Mouse (Mus musculus) 3T3-L1 (cell line): ENCODE data around the gene Szrd1.

ENCODE experiments used
- DNase-seq: peaks from one replicate; pipeline ENCODE4 v3.0.0-alpha.2; 2015; ENCODE audit warnings: low read depth, low spot score

Gene Szrd1

DNA sequence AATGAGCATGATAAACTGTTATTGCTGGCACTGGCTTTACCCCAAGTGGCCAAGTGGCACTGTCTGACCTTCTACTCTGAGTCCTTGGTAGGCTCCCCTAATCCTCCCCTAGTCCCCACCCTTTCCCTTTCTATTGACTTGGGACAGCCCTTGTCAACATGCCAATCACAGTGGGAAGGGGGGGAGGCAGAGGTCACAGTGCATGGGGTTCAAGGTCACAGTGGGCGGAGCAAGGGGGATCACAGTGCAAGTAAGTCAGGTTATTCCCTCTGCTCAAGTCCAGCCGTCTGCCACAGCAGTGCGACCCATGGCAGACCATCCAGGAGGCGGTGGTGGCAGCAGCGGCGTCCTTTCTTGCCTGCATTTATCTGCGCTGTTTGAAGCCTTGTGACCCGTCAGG, 24.2 kb downstream of the Szrd1 start:
- DNase-seq = no peak

DNA sequence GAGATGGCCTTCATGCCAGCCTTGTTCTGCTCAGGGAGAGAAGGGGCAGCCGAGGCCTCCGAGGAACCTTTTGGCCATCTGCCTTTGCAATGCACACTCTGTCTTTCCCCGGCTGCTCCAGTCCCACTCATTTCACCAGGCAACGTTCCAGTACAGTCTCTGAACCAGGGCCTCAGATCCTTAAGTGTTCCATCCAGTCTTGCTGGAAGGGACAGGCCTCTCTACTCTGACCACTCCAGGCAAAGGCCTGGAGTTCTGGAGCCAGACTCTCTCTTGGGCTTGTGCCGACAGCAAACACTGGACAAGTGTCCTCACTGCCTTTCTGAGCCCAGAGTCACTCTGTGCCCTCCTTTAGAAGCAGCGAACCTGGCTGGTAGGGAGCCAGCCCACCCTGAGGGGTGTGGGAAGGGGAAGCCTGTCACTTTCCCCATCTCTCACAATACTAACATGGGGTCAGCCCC, 25.0 kb downstream of the Szrd1 start:
- DNase-seq = no peak

- no peak for DNase-seq
These were observed 25.7 kb downstream of the Szrd1 start for GRCm38 (mm10) chr4:141113831-141114230.

- DNase-seq = no peak
These were observed 31.3 kb downstream of the Szrd1 start for GRCm38 (mm10) chr4:141108196-141108732.

GRCm38 (mm10) chr4:141106526-141107183, 32.9 kb downstream of the Szrd1 start:
- no peak for DNase-seq

DNA sequence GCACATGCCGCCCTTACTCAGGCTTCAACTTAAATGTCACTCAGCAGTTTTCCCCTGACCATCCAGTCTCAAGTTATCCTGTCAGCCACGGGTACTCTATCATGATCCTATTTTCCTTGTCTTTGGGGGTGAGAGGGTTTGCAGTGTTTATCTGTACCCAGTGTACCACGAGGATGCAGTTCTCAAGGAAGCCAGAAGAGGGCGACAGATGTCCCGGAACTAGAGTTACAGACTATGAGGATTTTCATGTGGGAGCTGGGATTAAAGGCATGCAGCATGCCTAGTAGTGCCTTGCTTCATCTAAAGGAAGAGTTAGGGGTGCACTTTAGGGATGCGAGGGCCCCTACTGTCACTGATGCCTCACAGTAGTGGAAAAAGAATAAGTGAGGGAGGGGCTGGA, 37.7 kb downstream of the Szrd1 start:
- DNase-seq = peak; percentile 63

DNA sequence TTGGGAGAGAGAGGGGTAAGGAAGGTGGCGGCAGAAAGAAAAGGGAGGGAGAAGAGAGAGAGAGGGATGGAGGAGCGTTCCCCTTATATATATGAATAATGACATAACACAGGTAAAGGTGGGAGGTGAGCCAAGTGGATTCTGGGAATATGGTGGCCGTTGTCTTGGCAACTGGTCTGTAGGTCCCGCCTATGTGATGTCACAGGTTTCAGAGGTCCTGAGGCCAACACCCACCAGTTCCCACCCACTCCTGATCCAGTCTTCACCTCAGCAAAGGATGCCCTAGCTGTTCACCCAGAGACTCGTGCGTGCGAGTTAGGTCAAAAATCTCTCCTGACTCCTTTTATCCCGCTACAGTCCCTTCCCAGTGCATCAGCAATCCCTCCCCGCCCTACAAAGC, 38.3 kb downstream of the Szrd1 start:
- DNase-seq = no peak

DNA sequence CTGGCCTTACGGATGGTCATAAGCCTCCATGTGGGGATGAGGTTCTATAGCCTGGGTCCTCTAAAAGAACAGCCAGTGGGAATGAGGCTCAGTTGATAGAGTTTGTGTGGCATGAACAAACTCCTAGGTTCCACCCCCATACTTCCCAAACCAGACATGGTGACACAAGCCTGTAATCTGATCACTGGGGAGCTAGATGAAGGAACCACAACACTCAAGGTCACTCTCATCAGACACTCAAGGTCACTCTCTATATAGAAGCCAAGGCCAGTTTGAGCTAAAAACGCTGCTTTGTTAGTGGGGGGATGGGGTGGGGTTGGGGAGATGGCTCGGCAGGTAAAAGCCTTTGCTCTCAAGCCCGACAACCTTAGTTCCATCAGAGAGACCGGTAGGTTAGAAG, 39.6 kb downstream of the Szrd1 start:
- DNase-seq = no peak

- DNase-seq = no peak
These were observed 40.6 kb downstream of the Szrd1 start for GRCm38 (mm10) chr4:141098935-141099334.

GRCm38 (mm10) chr4:141096710-141097109, 42.9 kb downstream of the Szrd1 start:
- DNase-seq = no peak

DNA sequence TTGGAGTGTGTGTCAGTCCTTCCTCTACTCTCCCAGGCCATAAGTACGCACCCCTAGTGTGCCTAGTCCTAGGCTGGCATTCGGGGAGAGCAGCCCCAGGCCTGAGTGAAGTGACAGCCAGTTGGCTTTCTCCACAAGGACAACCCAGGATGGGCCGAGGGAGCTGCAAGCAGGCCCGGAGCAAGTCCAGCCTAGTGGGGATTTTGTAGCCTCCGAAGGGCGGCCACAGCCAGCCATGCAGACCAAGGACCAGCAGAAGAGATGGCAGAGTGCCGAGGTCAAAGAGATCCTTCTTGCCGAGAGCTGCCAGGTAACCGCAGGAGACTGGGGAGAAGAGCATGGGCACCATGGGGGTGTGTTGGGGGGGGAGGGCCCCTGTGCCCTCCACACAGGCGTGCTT, 44.6 kb downstream of the Szrd1 start:
- no peak for DNase-seq

GRCm38 (mm10) chr4:141088714-141089113, 50.9 kb downstream of the Szrd1 start:
- DNase-seq = no peak

DNA sequence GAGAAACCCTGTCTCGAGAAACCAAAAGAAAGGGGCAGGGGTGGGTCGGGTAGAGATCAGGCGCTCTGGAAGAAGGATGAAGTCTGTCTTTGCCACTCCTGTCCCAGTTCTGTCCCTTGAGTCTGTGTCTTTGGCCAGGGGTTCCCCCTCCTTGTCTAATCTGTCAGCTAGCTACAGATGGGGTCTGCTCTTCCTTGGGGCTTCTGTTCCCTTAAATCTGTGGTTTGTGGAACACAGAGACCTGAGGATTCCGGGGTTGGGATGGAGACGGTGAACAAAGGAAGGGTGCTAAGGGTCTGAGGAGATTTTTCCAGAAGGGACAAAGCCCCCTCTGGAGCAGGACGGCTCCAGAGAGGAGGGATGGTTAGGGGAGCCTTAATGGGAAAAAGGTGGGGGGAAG, 51.5 kb downstream of the Szrd1 start, which contains the start of gene Spata21:
Gene Spata21 (plus strand): TSS at position 301 of the 400 bp plus-strand sequence.
- no peak for DNase-seq

- no peak for DNase-seq
These were observed 52.7 kb downstream of the Szrd1 start for GRCm38 (mm10) chr4:141086862-141087261.

GRCm38 (mm10) chr4:141078510-141079137, 61.0 kb downstream of the Szrd1 start:
- no peak for DNase-seq

GRCm38 (mm10) chr4:141077681-141078509, 61.7 kb downstream of the Szrd1 start, which contains the start of gene Necap2:
TSS of gene Necap2 (minus strand) at chr4:141078357.
- DNase-seq = peak; percentile 95

DNA sequence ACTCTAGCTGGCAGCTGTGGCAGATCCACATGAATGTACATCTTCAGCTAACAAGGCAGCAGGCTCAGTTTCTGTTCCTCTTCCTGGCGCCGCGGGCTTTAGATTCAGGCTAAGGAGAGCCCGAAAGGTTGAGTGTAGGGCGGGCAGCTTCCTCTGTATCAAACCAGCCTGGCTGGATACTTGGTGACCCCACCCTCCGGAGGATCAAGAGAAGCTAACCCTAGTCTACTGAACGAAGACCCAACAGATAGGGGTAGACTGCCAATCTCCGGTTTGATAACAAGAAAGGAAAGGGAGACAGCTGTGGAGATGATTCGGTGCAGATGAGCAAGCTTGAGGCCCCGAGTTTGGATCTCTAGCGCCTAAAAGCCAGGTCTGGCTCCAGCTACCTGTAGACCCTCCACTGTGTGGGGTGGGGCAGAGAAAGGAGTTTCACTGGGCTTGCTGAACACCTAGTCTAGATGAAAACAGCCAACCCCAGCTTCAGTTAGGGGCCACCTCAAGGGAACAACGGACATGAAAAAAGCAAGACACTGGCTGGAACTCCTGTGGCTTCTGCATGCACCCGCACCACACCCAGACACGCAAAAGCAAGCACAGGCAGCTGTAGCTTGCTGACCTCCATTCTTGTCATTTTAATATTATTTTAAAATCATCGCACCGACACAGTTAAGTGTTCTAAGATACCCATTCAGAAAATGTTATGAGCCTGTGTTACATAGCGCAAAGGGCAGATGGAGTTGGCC, 62.6 kb downstream of the Szrd1 start:
- no peak for DNase-seq

DNA sequence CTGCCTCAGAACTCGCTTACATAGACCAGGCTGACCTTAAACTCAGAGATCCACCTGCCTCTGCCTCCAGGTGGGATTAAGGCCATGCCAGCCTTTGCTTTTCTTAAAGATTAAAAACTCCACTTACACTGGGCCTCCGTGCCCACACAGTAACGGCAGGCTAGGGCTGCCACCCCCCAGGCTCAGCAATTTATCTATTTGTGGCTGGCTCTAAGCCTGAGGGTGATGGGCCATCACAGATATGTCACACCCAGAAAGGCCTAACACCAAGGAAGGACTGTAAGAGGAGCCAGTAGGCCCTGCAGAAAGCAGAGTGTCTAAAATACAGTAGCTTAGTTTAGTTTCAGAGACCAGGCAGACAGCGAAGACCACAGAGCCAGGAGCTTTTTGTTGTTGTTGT, 65.5 kb downstream of the Szrd1 start:
- DNase-seq = no peak

DNA sequence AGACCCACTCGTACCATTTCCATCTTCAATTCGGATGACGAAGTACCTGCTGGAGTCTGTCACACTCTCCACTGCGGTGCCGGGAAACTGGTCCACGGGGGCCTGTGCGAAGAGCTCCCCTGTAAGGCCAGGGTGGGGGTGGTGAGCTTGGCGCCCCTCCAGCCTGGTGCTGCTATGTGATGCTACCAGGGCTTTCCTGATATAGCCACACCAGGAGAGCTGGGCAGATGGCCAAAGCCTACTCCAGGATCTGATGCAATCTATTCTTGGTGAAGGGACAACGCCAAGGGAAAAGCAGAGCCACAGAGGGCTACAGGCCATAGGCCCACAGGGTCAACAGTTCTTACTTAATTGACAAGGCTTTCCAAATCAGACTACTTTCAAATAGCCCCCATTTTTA, 65.9 kb downstream of the Szrd1 start:
- DNase-seq = peak; percentile 79

- no peak for DNase-seq
These were observed 67.1 kb downstream of the Szrd1 start for GRCm38 (mm10) chr4:141072502-141072901.

DNA sequence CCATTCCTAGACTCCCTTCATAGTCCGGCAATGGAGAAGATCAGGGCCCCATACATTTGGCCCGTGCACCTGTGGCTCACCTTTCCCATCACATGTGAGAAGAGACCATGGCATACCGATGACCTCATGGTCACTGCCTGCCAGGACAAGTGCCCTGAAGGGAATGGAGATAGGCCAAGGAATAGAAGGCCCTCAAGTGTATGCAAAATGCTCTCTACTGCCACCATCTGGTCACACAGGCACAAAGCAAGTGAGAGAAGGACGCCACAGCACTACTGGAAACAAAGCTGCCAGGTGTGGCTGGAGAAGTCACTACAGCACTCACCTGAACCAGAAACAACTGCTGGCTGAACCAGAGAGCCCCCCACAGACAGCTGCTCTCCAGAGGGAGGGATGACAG, 69.8 kb downstream of the Szrd1 start:
- DNase-seq = peak; percentile 32
